Mouse (Mus musculus) intestine, embryonic 14.5 days (tissue): ENCODE measurements around the gene Tubb4a. TPM values are rescaled to one million over a fixed set of nuclear protein-coding genes. Genes with fewer than 3 reads are reported as not detected.

Experiments used
- ATAC-seq: fragments of 200-750 bp; cut with Nextera tagmentation; replicated peaks from 2 replicates; pipeline ENCODE4 v1.8.0; 2017; ENCODE audit warnings: low read depth, moderate number of reproducible peaks, moderate TSS enrichment, moderate library complexity; ENCODE audit not compliant: low FRiP score, low TSS enrichment
- DNase-seq: peaks from one replicate; pipeline ENCODE4 v3.0.0-alpha.2; 2018; ENCODE audit warnings: low spot score
- H3K27ac ChIP-seq: fragments of 300-500 bp; sonication (generic); 2 replicates; pipeline ENCODE4 v1.5.1; 2014; ENCODE audit warnings: low read depth, mild to moderate bottlenecking, control low read depth
- H3K27me3 ChIP-seq: fragments of 300-500 bp; sonication (generic); replicated peaks from 2 replicates; pipeline ENCODE4 v1.6.1; 2014; ENCODE audit warnings: low read length, control low read depth; ENCODE audit not compliant: control insufficient read depth, insufficient read depth
- H3K36me3 ChIP-seq: fragments of 300-500 bp; sonication (generic); 2 replicates; pipeline ENCODE4 v1.6.1; 2014; ENCODE audit warnings: low read length, control low read depth; ENCODE audit not compliant: control insufficient read depth, insufficient read depth
- H3K4me1 ChIP-seq: fragments of 300-500 bp; sonication (generic); replicated peaks from 2 replicates; pipeline ENCODE4 v1.6.1; 2014; ENCODE audit warnings: low read length, control low read depth, mixed read lengths; ENCODE audit not compliant: control insufficient read depth, insufficient read depth
- H3K4me2 ChIP-seq: fragments of 300-500 bp; sonication (generic); 2 replicates; pipeline ENCODE4 v1.6.1; 2014; ENCODE audit warnings: low read length
- H3K4me3 ChIP-seq: fragments of 300-500 bp; sonication (generic); 2 replicates; pipeline ENCODE4 v1.5.1; 2014; ENCODE audit warnings: low read depth, low read length, control low read depth, mixed read lengths
- H3K9ac ChIP-seq: fragments of 300-500 bp; sonication (generic); 2 replicates; pipeline ENCODE4 v1.6.1; 2014; ENCODE audit warnings: mild to moderate bottlenecking, low read length
- H3K9me3 ChIP-seq: fragments of 300-500 bp; sonication (generic); 2 replicates; pipeline ENCODE4 v1.6.1; 2016; ENCODE audit warnings: low read length, control low read depth; ENCODE audit not compliant: control insufficient read depth
- WGBS: fragments of 180-500 bp; shearing (Covaris S2); extraction: QIAGEN DNeasy Blood & Tissue Kit; methylation state at CpG from one replicate; pipeline ENCODE4 v1.1.7; 2014; 5-methylcytosine and 5-hydroxymethylcytosine counted together
- polyA plus RNA-seq: library from polyadenylated mRNA; unstranded; fragments of >200 nt; fragmentation: Nextera tagmentation; extraction: Ambion mirVana; gene quantifications from 2 replicates; pipeline ENCODE4 v1.2.1, GENCODE M21; 2014

Gene Tubb4a
- polyA plus RNA-seq, 1 experiment from 2014 or later = 36.4 TPM

GRCm38 (mm10) chr17:57031661-57032420, 55.7 kb downstream of the Tubb4a start:
- peaks cover 23% of the 10 kb centered on the region for H3K36me3 ChIP-seq

GRCm38 (mm10) chr17:57030931-57031660, 56.5 kb downstream of the Tubb4a start, which contains the start of gene Khsrp:
Gene Khsrp, minus strand, starts transcription at chr17:57031522.
- Histone ChIP-seq H3K9me3 (no peaks in the 10 kb centered on the region), H3K9ac (peak within 1 kb of the TSS; percentile 99), H3K27ac (peak within 1 kb of the TSS; percentile 93), H3K36me3 (peaks cover 31% of the 10 kb centered on the region), H3K4me1 (peaks cover 13% of the 10 kb centered on the region), H3K27me3 (no peaks in the 10 kb centered on the region), H3K4me2 (peak within 1 kb of the TSS; percentile 85), H3K4me3 (peak within 1 kb of the TSS; percentile 79)
- WGBS = under 1% methylated on average over 69 of the region's 99 CpGs
- ATAC-seq (peak; percentile 0; the same call in 1 of the 2 replicates), DNase-seq (peak; percentile 64)

More at GRCm38 (mm10) chr17:57031661-57032420, 55.7 kb downstream of the Tubb4a start:
- peak; percentile 98 for DNase-seq
- peak overlapping the region; percentile 83 for H3K27ac ChIP-seq
- H3K9me3 ChIP-seq = no peaks in the 10 kb centered on the region
- H3K4me3 ChIP-seq = peak overlapping the region; percentile 79
- H3K9ac ChIP-seq = peak overlapping the region; percentile 47
- WGBS = under 1% methylated on average over 38 of the region's 38 CpGs
- no peaks in the 10 kb centered on the region for H3K27me3 ChIP-seq
- peak overlapping the region; percentile 65 for H3K4me2 ChIP-seq
- H3K4me1 ChIP-seq = peaks cover 13% of the 10 kb centered on the region
- ATAC-seq = peak; percentile 99

Other genes with a start within 250 kb of the Tubb4a start
- not detected in 2 replicates for gene Acsbg2, start 213.3 kb downstream of the Tubb4a start, polyA plus RNA-seq
- gene 1700061G19Rik, start 212.3 kb downstream of the Tubb4a start, polyA plus RNA-seq = 0.12 and 0.34 TPM in 2 replicates
- gene Mllt1, start 152.4 kb downstream of the Tubb4a start, polyA plus RNA-seq = 26.7 and 30.4 TPM in 2 replicates
- gene Acer1, start 105.7 kb downstream of the Tubb4a start, polyA plus RNA-seq = 0.09 and 0.28 TPM in 2 replicates
- gene Clpp, start 97.5 kb downstream of the Tubb4a start, polyA plus RNA-seq = 186 and 190 TPM in 2 replicates
- gene Alkbh7, start 90.4 kb downstream of the Tubb4a start, polyA plus RNA-seq = 48.0 and 49.1 TPM in 2 replicates
- not detected in 2 replicates for gene Pspn, start 87.8 kb downstream of the Tubb4a start, polyA plus RNA-seq
- gene Gtf2f1, start 76.5 kb downstream of the Tubb4a start, polyA plus RNA-seq = 60.5 and 64.2 TPM in 2 replicates
- gene Gm17949, start 76.3 kb downstream of the Tubb4a start, polyA plus RNA-seq = 0.15 and 0.20 TPM in 2 replicates
- gene Khsrp, start 56.3 kb downstream of the Tubb4a start, polyA plus RNA-seq = 45.9 and 59.1 TPM in 2 replicates
- not detected in 2 replicates for gene Slc25a41, start 46.1 kb downstream of the Tubb4a start, polyA plus RNA-seq
- 60.3 and 75.4 TPM in 2 replicates for gene Crb3, start 28.7 kb downstream of the Tubb4a start, polyA plus RNA-seq
- gene Slc25a23, start 27.9 kb downstream of the Tubb4a start, polyA plus RNA-seq = 11.2 and 12.2 TPM in 2 replicates
- gene Dennd1c, start 9.3 kb downstream of the Tubb4a start, polyA plus RNA-seq = 6.3 and 6.4 TPM in 2 replicates
- gene Tnfsf9, start 17.5 kb upstream of the Tubb4a start, polyA plus RNA-seq = 10.4 and 10.8 TPM in 2 replicates
- gene Cd70, start 62.0 kb upstream of the Tubb4a start, polyA plus RNA-seq = not detected in 2 replicates
- 0.19 TPM in 1 of 2 replicates, not detected in the other for gene Tnfsf14, start 106.4 kb upstream of the Tubb4a start, polyA plus RNA-seq
- gene C3, start 140.4 kb upstream of the Tubb4a start, polyA plus RNA-seq = 0.66 and 0.70 TPM in 2 replicates
- gene Gpr108, start 160.7 kb upstream of the Tubb4a start, polyA plus RNA-seq = 34.1 and 37.1 TPM in 2 replicates
- gene Trip10, start 161.7 kb upstream of the Tubb4a start, polyA plus RNA-seq = 40.5 and 41.6 TPM in 2 replicates
- 2.1 and 3.8 TPM in 2 replicates for gene Vav1, start 191.3 kb upstream of the Tubb4a start, polyA plus RNA-seq